Mouse (Mus musculus): ENCODE results near the gene Mrs2.
"Not testable (repeated sequence)": the region's sequence is repeated elsewhere in the genome, so short reads cannot be mapped to it uniquely, and the experiment has no call there.

The Mrs2 gene

GRCm38 (mm10) chr13:24977820-24978342 lies 42.3 kb downstream of the Mrs2 start:
- DNase-seq (ENCODE audit: low spot score): no peak

GRCm38 (mm10) chr13:24976384-24976783 lies 43.8 kb downstream of the Mrs2 start:
- no peak for DNase-seq (ENCODE audit: low spot score)

- not testable (repeated sequence) for DNase-seq (ENCODE audit: low spot score)
Measured at GRCm38 (mm10) chr13:24971776-24972175, 48.4 kb downstream of the Mrs2 start.

- no peak for DNase-seq (ENCODE audit: low spot score)
Measured at GRCm38 (mm10) chr13:24965846-24966201, 54.4 kb downstream of the Mrs2 start.

- no peak for DNase-seq (ENCODE audit: low spot score)
Measured at GRCm38 (mm10) chr13:24965130-24965845, 54.9 kb downstream of the Mrs2 start.

GRCm38 (mm10) chr13:24962119-24962518 lies 58.1 kb downstream of the Mrs2 start:
- no peak for DNase-seq (ENCODE audit: low spot score)

- no peak for DNase-seq (ENCODE audit: low spot score)
Measured at GRCm38 (mm10) chr13:24960084-24960483, 60.1 kb downstream of the Mrs2 start.

- DNase-seq (ENCODE audit: low spot score): no peak
Measured at GRCm38 (mm10) chr13:24958671-24959070, 61.5 kb downstream of the Mrs2 start.

GRCm38 (mm10) chr13:24955500-24955899 lies 64.7 kb downstream of the Mrs2 start:
- no peak for DNase-seq (ENCODE audit: low spot score)

GRCm38 (mm10) chr13:24955091-24955490 lies 65.1 kb downstream of the Mrs2 start:
- DNase-seq (ENCODE audit: low spot score): no peak

GRCm38 (mm10) chr13:24952659-24953058 lies 67.5 kb downstream of the Mrs2 start:
- DNase-seq (ENCODE audit: low spot score): no peak

- no peak for DNase-seq (ENCODE audit: low spot score)
Measured at GRCm38 (mm10) chr13:24948870-24949269, 71.3 kb downstream of the Mrs2 start.

GRCm38 (mm10) chr13:24947158-24947557 lies 73.0 kb downstream of the Mrs2 start:
- no peak for DNase-seq (ENCODE audit: low spot score)

GRCm38 (mm10) chr13:24945567-24945966 lies 74.6 kb downstream of the Mrs2 start:
- DNase-seq (ENCODE audit: low spot score): no peak

- no peak for DNase-seq (ENCODE audit: low spot score)
Measured at GRCm38 (mm10) chr13:24943303-24943702, 76.9 kb downstream of the Mrs2 start.

GRCm38 (mm10) chr13:24942512-24943282 lies 77.5 kb downstream of the Mrs2 start, which contains the start of gene Gpld1:
Gene Gpld1 (plus strand): TSS chr13:24943152.
- no peak for DNase-seq (ENCODE audit: low spot score)

- no peak for DNase-seq (ENCODE audit: low spot score)
Measured at GRCm38 (mm10) chr13:24939472-24939871, 80.7 kb downstream of the Mrs2 start.

GRCm38 (mm10) chr13:24938683-24939082 lies 81.5 kb downstream of the Mrs2 start:
- DNase-seq (ENCODE audit: low spot score): peak; percentile 81

GRCm38 (mm10) chr13:24937839-24938166 lies 82.4 kb downstream of the Mrs2 start:
- DNase-seq (ENCODE audit: low spot score): no peak

Data from lung, postnatal 25 days (tissue).